Mouse (Mus musculus): Measurements from ENCODE around the gene Nfasc. TPM values are rescaled to one million over a fixed set of nuclear protein-coding genes. Genes with fewer than 3 reads are reported as not detected.

Nfasc gene
- total RNA-seq, 2 experiments from 2014 or later: 3.4 to 5.2 TPM

DNA sequence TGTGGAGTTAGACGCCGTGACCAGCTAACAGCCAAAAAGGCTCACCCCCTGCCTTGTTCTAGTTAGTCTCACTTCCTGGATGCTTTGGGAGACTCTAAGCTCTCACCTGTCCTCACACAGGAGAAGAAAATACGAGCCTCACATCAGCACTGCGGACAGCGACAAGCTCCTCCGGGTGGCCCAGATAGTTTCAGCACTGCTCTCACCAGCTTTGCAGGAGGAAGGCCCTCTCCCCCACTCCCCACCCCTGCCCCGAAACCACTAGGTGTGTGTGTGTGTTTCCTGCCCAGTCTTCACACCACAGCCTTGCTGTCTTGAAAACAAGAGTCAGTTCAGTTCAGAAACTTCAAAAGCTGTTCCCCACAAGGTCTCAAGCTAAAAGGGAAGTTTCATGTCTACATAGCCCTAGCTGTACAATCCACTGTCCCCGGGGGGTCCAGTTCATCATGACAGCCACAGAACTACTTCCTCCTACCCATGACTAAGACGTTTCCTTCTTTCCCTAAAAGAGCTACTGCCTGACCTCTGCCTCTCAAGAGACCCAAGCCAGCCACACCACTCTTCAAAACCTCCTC is 7.6 kb downstream of the Nfasc start:
- DNase-seq (ENCODE audit: low spot score in 2 of 2): no peak

DNA sequence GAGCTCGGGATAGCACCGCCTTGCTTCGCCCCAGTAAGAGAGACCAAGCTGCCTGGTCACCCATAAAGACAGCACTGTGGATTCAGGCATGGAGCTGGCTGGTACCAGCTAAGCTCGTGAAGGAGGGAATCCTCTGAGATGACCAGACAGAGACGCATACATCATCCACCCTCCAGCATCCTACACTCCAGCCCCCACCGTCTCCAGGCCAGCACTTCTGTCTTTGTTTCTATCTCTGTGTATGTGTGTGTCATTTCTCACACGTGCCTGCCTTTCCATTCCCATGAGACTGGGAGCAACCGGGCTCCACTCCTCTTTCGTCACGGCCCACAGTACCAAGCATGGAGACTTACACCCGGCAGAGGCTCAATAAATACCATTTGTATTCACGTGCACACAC is 9.3 kb downstream of the Nfasc start:
- DNase-seq (ENCODE audit: low spot score in 2 of 2): no peak

DNA sequence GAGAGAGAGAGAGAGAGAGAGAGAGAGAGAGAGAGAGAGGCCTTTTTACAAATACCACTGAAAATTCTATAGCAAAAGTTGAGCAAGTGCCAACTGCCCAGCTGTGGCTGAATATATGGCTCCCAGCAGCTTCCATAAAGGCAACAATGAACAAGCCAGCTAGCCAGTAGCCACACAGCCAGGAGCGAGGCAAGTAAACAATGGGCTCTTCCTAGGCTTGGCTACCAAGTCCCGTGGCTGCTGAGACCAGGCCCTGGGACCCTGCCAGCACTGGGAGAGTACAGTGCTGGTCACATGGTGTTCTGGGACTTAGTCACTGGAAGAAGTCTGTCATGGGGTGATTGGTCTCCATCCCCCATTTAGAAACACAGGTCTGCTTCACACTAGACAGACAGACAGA is 14.0 kb downstream of the Nfasc start:
- DNase-seq (ENCODE audit: low spot score in 2 of 2): no peak

DNA sequence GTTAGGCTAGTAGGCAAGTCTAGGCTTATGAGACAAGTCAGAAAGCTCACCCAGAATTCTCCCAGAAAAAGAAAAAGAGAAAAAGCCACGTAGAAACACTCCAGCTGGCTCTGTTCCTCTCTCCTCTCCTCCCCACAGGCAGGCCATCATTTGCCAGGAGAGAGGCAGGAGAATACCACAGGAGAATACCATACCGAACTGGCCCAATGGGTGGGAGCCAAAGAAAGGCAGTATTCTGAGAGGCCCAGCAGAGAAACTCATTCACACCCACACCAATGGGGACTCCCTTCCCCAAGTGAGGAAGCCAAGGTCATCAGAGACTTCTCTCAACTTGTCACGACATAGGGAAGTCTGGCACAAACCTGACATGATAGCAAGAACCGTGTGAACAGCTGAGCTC is 19.2 kb downstream of the Nfasc start:
- no peak for DNase-seq (ENCODE audit: low spot score in 2 of 2)

DNA sequence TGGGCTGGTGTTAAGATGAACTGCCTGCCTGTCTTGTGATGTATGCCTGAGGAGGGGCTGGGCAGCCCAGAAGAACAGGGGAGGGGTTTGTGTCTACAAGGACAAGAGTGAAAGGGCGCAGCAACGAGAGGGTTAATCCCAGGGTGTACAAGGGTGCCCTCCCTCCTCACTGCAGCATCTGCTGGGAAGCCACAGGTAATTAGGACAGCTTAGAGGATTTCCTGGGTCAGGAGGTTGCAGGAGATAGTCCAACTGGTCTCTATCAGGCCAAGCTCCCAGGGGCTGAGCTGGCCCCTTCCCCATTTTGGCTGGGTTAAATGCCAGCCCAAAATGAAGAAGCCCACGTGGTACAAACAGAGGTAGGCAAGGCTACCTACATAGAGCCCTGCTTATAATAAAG is 20.3 kb downstream of the Nfasc start:
- DNase-seq (ENCODE audit: low spot score in 2 of 2): no peak

DNA sequence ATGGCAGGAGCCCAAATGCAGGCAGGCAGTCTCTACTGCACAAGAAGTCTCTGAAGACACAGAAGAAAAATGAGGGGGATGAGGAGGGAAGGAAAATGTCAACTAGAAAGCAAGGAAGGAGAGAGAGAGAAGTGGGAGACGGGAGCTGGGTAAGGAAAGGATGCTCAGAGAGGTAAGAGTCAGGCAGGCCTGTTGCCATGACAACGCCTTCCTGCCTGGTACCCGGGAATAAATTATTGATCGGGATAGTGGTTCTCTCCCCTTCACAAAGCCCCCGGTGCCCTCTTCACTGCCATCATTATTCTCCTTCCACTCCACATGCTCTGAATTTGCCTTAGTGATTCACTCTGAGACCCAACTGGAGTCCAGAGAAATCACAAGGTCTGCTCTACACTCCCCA is 23.4 kb downstream of the Nfasc start:
- DNase-seq (ENCODE audit: low spot score in 2 of 2): no peak

DNA sequence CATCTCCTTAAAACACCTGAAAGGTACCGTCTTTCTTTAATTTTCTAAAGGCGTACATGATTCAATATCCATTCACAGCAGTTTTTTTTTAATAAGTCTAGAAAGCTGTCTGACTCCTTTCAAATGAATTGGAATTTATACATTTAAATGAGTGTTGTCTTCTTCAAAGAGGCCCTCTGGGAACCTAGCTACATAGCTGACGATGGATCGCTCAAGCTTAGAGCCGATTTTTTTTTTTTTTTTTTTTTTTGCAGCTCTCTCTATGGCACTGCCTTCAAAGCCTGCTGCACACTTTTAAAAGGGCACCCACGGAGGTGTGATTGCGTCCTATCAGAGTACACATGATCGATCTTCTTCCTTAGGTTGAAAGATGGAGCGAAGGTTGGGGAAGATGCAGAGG is 26.6 kb downstream of the Nfasc start:
- no peak for DNase-seq (ENCODE audit: low spot score in 2 of 2)

DNA sequence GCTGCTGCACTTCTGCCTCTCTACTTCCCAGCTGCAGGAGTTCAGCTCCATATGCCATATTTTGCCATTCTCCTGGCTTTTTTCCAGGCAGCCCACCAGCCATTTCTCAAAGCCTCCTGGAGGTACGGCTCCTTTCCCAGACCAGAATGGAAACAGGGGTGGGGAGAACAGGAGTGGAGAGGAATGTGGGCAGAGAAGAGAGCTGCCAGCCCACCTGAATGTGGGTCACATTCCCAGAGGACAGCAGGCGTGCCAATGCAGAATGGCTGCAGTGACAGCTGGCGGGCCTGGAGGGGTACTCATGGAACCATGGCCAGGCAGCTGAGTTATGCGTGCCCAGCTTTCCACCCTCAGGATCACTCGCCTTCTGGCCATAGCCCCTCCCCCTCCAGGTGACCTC is 32.2 kb downstream of the Nfasc start:
- no peak for DNase-seq (ENCODE audit: low spot score in 2 of 2)

DNA sequence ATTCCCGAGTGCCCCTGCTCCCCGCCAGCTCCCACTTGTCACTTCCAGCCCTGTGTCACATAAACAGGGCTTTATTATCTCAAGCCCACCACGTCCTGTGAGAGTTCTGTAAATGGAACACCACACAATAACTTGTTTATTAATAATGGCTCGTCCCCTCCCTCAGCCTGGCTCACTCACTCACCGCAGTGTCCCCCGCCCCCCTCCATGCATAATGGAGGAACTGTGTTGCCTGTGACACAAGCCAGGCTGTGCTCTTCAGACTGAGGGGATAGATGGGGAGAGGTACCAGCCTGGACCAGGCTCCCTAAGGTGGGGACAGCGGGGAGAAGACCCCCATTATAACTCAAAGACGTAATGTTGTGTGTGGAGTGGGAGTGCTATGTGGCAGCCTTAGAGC is 34.3 kb downstream of the Nfasc start:
- DNase-seq (ENCODE audit: low spot score in 2 of 2): no peak

DNA sequence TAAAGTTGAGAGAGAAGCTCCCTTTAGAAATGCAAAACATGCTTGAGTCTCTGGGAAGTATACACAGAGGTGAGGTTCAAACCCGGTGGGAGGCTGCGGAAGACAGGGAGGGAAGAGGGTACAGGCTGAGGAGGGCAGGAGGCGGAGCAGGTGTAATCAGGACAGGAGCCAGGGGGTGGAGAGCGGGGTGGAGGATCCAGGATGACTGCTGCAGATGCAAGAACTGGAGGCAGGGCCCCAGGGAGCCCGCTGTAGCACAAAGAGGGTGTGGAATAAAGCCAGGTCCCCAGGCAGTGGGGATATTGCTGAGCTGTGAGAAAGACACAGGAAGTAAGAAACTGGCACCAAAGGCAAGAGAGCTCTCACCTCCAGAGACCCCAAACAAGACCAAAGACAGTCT is 38.1 kb downstream of the Nfasc start:
- no peak for DNase-seq (ENCODE audit: low spot score in 2 of 2)

DNA sequence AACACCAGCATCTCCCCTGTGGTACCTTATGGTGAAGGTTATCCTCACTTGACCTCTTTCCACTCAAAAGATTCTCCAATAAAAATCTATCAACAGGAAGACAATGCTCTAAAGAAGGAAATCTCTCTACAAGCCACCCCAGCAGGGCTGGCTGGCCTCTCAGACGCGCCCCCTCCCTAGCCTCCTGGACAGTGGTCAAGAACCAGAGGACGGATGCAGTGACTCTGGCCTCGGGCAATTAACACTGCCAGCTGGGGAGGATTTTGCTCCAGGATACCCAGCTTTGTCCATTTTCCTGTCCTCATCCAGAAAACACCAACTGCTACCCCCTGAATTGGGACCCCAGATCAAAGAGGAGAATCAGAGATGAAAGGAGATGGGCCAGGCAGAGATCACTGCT is 44.7 kb downstream of the Nfasc start:
- DNase-seq (ENCODE audit: low spot score in 2 of 2): no peak

DNA sequence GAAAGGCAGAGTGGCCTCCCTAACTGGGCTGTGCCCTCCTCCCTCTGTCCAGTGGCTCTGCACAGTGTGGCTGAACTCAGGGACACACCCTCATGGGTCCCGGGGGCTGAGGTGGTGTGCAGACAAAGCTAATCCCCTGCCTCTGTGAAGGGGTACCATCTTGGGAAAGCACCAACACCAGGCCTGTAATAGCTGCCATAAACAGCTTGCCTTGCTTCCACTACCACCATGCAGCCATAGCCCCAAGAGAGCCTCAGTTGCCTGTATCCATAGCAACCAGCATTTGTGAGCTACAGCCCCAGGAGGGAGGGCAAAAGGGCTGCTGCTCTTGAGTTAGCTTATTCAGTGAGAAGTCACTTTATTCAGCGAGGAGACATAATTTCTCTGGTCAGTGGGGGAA is 45.4 kb downstream of the Nfasc start:
- DNase-seq (ENCODE audit: low spot score in 2 of 2): no peak

DNA sequence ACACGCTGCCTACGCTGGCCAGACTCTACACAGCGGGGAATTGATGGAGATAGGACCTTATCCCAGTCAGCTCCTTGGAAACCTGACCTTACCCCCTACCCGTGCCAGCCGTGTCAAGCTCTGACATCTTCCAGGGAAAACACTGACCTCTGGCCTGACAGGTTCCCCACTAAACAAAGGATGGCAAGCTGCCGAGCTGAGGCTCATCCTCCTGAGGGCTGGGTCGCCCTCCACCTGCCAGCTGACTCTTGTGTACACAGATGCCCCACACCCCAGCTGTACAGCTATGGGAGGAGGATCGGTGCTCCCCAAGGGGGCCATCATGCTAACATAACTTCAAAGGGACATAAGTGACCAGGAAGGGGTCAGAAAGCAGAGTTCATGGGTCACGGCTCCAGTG is 47.6 kb downstream of the Nfasc start:
- no peak for DNase-seq (ENCODE audit: low spot score in 2 of 2)

DNA sequence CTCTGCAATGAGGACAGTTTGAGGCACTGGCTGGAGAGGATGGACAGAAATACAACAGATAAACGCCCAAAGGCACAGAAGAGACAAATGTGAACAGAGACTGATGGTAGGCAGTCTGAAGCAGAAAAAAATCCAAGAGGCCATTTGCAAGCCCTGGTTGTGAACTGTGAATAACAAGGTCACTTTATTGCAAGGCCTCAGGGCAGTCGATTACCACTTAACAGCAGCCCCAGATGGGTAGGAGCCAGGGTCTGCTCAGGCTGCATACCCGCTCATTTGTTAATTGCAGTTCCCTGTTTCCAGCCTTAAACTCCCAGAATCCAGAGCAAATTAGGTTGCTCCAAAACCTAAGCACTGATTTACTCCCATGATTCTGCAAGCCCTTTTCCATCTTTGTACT is 52.4 kb downstream of the Nfasc start:
- no peak for DNase-seq (ENCODE audit: low spot score in 2 of 2)

DNA sequence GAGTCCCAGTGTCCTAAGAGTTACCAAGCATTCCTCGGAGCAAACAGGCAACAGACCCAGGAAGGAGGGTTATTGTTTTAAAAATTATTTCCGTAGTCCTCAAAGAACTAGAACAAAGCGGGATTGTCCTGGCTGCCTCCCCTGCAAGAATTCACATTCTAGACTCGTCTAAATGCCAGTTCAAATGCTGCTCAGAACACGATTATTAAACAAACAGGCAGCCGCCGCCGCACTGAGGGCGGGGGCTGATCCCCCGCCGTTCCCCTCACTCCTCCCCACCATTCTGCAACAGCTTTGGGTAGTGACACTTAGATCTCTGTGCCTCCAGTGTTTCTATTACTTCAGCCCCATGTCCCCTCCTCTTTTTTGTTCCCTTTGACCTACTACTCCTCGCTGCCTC is 62.7 kb downstream of the Nfasc start:
- DNase-seq (ENCODE audit: low spot score in 2 of 2): no peak

DNA sequence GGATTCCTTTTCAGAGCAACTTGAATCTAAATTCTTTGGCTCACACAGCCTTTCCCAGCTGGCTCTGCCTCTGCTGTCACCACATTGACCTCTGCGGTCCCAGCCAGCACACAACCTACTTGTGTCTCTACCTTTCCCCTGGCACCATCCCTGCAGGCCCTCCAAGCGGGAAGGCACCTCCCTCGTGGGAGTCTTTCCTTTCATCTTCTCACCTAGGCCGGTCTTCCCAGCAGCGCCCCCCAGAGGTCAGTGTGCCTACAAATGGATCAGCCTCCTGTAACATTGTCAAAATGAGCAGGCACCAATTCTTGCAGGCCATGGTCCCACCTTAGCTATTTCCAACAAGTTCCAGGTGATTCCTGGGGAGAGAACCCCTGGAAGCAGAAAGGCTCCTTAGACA is 63.5 kb downstream of the Nfasc start:
- DNase-seq (ENCODE audit: low spot score in 2 of 2): no peak

DNA sequence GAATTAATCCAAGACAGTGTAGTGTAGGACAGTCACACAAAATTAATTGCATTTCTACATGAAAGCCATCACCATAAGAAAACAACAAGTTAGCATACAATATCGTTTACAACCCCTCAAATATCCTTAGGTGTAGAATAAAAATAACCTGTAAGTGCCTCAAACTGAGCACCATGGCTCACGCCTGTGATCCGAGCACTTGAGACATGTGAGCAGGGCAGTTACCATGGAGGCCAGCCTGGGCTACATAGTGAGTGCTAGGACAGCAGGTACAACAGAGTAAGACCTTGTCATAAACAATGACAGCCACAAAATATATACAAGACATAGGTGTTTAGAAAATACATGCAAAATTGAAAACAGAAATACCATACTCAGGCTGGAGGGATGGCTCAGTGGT is 68.9 kb downstream of the Nfasc start:
- no peak for DNase-seq (ENCODE audit: low spot score in 2 of 2)

DNA sequence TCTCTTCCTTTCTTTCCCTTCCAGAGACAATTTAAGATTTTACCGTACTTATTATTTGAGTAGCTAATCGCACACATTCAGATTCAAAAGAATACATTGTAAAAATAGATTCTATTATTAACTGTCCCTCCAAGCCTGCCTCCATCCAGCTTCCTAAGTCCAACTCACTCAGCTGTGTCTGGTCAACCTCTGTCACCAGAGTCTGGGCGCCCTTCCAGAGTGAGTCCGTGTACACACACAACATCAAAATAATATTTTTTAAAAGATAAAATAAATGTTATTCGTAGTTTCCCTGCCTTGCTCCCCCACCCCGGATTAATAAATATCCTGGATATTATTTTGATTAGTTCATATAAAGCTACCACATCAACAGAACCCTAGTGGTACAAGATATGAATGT is 72.4 kb downstream of the Nfasc start:
- no peak for DNase-seq (ENCODE audit: low spot score in 2 of 2)

DNA sequence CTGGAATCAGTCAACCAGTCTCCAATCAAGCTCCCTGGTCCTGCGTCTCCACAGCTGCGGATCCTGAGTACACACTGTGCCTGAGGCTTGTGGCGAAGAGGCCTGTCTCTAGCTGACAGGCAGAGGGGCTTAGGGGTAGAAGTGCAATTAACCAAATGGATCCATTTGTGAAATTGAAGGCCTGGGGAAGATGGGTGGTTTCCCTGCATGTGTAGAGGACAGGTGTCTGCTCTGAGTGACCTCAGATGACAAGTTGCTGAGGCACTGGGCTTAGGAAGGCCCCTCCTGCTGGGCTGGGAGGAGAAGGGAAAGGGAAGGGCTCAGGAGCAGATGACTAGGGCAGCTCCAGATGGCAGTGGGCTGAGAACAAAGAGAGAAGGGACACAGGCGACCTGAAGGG is 81.2 kb downstream of the Nfasc start:
- DNase-seq (ENCODE audit: low spot score in 2 of 2): no peak

DNA sequence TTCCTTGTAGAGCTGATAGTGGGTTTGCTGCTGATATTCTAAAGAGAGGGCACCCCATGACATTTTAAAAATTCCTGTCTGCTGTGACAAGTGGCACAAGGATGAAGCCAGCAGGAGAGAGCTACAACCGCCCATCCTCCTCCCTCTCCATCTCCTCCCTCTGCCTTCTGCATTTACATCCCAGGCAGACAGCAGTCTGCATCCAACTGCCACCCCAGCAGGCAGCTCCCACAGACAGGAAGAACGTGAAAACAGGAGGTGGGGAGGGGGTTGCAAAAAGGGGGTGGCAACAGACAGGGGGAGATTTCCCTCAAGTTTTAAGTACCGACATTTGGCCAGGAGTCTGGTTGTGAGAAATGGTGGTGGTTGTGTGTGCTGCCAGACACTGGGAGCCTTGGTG is 82.0 kb downstream of the Nfasc start:
- no peak for DNase-seq (ENCODE audit: low spot score in 2 of 2)

DNA sequence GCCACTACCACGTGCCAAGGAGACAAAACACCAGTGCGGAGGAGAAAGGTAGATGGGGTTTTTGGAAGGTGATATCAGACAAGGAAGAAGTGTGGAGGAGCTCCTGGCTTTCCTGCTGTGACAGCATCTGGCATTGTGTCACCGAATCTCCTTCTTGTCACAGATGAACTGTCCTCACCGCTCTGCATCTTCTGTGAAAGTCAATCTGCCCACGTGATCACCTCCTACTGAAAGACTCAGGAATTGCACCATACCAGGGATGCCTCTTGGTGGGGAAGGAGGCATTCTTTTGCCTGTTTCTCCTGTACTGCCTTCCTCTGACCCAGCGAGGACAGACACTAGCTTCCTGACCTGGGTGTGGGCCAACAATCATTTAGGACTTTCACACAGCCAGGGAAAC is 86.0 kb downstream of the Nfasc start:
- no peak for DNase-seq (ENCODE audit: low spot score in 2 of 2)

DNA sequence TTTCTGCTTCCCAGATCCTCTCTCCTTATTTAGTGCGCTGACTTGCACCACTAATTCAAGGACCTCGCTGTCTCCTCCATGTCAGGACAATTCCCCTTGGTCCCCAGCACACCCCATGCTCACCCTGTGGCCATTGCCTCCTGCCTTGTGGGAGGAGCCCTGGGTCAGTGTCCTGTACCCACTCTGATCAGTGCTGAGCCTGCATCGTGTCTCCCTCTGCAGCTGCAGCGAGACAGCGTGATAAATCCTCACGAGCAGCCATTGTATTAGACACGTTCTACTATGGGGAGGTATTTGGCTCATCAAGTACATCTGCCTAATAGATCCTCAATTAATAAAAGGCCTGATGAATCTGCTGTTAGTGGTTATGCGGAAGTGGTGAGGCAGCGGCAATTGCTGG is 86.8 kb downstream of the Nfasc start:
- DNase-seq (ENCODE audit: low spot score in 2 of 2): no peak

DNA sequence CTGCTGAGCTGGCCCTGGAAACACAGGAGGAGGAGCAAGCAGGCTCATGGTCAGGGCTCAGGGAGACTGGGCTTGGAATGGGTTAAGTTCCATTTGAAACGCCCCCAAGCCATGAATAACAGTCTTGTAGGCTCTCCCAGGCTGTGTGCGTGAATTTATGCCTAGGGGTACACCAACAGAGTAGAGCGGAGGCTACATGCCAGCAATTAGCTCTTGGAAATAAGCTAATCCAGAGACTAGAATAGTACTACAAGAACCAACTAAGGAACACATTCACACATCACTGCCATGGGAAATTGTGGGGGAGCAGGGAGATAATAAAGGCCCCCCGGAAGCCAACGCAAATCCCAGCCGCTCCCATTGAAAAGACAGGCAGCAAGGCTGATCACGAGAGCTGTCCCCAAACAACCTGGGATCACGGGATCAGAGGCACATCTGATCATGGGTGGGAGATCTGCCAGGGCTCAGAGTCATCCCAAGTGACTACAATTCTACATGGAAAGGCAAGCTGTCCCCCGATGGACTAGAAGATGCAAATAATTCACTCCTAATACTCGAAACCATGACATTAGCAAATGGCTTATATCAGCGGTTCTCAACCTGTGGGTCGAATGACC is 87.6 kb downstream of the Nfasc start:
- no peak for DNase-seq (ENCODE audit: low spot score in 2 of 2)

DNA sequence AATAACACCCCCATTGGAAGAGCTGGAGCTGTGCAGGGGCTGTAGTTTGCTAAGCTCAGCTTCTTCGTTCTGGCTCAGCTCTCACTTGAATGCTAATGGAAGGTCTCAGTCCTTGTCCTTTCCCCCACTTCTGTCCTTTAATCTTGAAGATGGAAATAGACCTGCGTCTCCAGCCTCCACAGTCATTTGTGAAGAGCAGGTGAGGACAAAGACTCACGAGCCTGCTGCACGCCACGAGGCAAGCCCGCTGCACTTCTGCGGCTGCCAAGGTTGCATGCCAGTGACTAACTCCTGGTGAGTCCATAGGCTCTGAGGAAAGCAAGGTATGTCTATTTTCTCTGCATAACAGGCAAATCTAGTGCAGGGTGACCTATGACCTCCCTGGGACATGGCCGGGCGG is 88.4 kb downstream of the Nfasc start:
- no peak for DNase-seq (ENCODE audit: low spot score in 2 of 2)
